Mouse (Mus musculus): ENCODE data around the gene Magi2.
A peak's percentile ranks its signal among the peaks of the same experiment; 100 is the strongest.

The Magi2 gene

GRCm38 (mm10) chr5:19779224-19779623, 552.4 kb downstream of the Magi2 start:
- DNase-seq: no peak

- no peak for DNase-seq
Measured at GRCm38 (mm10) chr5:19780076-19780475, 553.2 kb downstream of the Magi2 start.

DNA sequence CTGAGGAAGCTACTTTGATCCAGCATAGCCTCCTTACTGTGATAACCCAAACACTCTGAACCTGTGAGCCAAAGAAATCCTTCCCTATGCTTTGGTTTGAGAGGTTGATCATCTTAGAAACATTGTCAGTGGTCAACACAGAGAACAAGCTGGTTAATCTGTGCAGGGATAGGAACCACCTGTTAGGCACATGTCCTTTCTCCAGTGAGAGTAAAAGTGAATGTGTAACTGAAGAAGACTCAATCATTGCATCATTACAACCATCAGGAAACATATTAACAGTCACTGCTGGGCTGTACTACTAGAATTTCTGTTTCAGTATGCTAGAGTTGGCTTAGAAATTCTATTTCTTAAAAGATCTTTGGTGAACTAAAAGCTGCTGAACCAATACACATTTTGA, 558.5 kb downstream of the Magi2 start:
- no peak for DNase-seq

DNA sequence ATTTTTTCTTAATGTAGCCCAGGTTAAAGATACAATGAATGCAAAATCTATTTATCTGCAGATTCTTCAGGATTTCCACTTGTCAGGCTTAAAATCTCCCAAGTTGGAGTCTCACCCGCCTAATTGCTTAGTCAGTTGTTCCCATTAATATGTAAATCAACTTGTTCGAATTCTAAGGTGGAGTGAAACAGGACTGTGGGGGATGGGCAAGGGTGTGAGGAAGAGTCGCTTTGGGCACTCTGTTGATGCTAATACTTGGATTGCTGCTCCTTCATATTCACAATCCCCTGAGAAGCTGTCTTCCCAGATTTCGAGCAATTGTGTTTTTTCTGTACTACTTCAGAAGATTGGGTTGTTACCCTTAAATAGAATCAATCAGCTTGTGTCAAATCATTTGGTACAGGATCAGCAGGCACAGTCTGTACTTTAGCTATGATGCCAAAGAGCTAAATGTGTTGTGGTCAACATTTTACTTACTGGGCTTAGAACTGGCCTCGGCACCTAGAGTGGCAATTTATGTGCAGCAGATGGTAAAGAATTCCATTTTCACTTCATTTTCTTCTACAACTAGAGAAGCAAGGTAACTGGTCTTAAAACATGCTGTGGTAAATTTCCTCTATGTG, 560.8 kb downstream of the Magi2 start:
- no peak for DNase-seq

- DNase-seq: no peak
Measured at GRCm38 (mm10) chr5:19803052-19803769, 576.4 kb downstream of the Magi2 start.

- DNase-seq: no peak
Measured at GRCm38 (mm10) chr5:19822502-19822901, 595.7 kb downstream of the Magi2 start.

GRCm38 (mm10) chr5:19825943-19826342, 599.1 kb downstream of the Magi2 start:
- no peak for DNase-seq

DNA sequence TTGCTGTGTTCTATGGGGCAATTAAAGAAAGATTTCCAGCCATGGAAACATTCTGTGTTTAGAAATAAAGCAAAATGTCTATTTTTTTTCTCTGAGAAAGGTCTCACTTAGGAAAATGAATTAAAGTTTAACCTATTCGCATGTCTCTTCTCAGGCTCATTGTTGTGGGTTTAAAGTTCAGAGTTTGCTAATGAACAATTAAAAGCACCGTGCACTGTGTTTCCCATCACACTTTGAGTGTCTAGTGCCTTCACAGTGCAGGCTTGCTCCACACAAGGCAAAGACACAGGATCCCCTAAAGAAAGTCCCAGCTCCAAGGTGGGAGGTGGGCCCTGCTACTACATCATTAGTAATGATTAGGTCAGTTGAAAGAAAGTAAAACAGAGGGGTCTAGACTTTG, 602.5 kb downstream of the Magi2 start:
- DNase-seq: no peak

DNA sequence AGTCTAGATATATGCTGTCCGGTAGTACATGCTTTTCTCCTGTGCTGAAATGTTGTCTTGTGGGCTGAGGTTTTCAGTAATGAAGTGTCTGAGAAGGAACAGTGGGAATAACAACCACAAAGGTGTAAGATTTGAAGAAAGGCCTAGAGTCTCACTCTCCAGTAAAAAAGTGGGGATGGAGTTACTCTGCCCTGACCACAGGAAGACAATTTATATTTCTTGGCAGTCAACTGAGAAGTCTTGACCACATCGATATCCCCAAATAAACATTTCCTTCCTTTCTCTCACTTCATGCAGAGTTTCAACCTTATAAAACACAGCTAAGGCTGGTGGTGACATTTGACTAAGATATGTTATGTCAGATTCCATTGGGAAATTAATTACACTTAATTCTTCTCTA, 636.0 kb downstream of the Magi2 start:
- no peak for DNase-seq

- no peak for DNase-seq
Measured at GRCm38 (mm10) chr5:19870406-19870805, 643.6 kb downstream of the Magi2 start.

DNA sequence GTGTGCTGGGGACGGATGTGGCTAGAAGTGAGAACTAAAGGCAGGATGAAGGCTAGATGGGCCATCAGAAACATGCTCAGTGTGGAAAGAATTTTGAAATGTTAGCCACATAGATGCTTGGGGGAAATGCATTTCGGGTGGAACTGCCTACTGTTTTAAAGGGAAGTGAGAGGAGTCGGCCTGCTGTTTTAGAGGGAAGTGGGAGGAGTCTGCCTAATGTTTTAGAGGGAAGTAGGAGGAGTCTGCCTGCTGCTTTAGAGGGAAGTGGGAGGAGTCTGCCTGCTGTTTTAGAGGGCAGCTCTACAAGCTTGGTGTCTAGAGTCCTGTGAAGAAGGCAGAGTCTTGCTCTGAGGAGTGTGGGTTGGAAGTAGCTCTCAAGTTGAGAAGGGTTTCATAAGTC, 664.9 kb downstream of the Magi2 start:
- DNase-seq: peak; percentile 92

GRCm38 (mm10) chr5:19895893-19896292, 669.1 kb downstream of the Magi2 start:
- DNase-seq: peak; percentile 92

DNA sequence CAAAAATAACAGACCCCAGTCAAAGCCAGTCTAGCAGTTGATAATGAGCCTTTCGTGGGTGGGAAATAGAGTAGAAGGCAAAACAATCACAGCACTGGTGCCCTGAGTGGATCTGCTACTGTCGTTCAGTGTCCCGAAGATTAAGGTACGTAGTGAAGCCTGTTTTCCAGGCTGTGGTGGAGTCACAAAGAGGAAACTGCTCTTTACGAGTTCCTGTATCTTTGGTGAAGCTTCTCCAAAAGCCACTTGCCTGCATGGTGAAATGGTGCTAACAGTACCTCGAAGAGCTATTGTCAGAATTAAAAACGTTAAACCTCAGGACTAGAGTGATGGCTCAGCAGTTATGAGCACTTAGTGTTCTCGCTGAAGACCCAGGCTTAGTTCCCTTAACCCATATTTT, 674.8 kb downstream of the Magi2 start:
- DNase-seq: no peak

- no peak for DNase-seq
Measured at GRCm38 (mm10) chr5:19906636-19907035, 679.8 kb downstream of the Magi2 start.

DNA sequence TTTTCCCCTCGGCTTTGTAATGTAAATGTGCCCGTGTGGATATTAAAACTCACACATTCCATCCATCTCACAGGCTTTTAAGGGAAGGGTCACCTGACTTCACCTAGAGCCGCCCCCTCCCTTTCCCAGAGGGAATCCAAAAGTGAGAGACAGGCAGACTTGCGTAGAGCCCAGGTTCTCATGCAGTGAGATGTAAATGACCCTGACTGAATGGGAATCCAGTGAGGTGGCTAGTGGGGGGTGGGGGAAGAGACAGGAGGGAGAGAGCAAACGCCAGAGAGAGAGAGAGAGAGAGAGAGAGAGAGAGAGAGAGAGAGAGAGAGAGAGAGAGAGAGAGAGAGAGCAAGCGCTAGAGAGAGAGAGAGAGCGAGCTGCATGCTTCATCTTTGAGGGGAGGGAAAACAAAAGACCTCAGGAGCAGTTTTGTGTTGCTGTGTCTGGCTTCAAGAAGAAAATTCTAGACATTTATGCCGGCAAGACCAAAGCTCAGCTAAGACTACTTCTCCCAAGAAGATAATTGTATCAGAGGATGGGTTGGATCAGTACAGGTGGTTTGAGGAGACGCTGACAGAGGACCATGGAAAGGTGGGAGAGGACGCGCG, 680.6 kb downstream of the Magi2 start:
- DNase-seq: no peak

DNA sequence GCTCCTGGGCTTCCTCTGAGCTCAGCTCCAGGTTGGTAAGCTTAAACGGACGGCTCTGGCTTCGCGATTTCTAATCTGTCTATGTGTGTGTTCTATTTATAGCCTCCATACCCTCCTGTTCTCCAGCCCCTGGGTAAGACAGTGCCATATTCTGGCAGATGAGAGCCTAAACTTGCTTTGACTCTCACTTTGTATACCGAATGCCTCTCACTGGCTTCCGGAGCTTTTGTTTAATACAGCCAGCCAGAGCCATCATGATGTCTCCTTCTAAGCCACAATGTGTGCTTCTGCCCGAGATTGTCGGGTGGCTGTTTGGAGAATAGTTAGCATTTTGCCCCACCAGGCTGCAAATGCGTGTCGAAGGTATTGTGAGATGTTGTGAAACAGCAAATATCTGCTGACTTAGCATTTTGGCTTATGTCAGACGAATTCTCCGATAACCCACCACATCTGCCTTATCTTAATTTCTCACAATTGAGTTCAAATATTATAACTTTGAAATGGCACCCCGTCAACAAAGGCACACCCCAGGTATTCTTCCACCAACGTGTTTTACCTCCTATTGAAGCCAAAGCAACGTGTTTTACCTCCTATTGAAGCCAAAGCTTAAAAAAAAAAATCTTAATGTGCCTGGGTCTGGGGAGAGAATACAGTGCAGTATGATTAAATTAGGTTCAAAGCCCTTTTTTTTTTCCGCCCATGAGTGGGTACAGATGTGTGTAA, 681.3 kb downstream of the Magi2 start:
- no peak for DNase-seq

GRCm38 (mm10) chr5:19908706-19909060, 681.8 kb downstream of the Magi2 start:
- DNase-seq: no peak

DNA sequence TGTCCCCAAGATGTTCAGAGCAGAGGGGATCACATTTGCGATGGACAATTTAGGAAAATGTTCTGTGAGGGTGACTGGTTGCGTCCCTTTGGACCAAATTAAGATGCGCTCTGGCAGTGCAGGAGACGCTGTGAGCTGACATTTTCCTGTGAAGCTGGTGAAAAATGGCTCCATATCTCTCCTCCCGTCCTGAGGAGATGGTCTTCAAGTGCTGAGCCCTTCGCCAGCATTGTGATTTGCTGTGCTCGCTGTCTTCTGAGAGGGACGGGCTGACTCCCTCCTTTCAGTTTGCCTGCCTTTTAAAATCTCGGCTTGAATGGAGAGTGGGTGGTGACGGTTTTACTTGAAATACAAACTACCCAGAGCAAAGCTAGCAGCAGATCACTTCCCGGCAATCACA, 682.2 kb downstream of the Magi2 start:
- no peak for DNase-seq

DNA sequence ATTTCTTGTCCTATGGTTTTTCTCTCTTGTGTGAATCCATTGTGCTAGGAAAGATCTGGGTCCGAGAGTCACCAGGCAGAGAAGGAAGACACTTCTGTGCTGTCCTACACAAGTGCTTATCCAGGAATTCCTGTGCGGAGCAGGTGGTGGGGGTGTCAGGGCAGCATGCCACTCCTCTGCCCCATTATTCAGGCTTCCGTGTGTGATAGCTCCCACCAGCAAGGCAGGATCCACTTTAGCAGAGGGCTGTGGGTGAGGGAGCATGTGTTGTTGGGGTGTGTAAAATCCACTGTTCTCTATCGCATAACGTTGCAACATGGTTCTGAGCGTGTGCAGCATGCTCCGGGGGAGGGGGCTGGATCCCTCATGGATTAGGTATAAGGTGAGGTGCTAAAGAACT, 682.8 kb downstream of the Magi2 start:
- no peak for DNase-seq

GRCm38 (mm10) chr5:19932102-19932501, 705.3 kb downstream of the Magi2 start:
- DNase-seq: no peak

DNA sequence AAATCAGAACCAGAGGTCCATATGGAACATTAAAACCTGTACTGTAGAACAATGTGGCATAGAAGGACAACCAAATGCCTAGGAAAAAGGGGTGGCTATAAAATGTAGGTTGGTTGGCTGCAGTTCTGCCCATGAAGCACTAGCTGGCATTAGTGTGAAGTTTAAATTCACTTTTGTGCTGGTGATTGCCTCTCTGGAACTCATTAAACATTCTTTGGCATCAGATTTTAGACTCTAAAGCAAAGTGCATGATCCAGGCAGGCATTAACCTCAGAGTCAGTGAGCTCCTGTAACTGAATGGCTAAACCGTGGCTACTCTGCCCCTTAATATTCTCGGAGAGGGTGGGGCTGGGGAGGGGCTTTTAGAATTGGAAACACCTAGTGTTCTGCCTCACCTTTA, 706.4 kb downstream of the Magi2 start:
- DNase-seq: no peak

DNA sequence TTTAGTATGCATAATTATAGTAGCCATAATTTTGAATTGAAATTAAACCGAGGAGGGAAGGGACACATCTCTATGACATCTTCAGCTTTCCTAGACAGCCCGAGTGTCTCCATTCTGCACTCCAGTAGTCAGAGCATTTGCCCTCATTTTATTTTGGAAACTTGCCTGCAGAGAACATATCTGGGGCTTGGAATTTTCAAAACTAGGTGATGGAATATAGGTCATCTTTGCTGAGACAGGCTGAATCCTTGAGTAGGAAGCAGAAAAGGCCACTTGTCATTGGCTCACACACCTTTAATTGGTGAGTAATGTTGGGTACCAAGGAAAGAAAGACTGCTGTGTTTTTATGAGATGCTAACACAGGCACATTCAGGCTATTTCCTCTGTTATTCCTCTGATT, 724.3 kb downstream of the Magi2 start:
- DNase-seq: no peak

DNA sequence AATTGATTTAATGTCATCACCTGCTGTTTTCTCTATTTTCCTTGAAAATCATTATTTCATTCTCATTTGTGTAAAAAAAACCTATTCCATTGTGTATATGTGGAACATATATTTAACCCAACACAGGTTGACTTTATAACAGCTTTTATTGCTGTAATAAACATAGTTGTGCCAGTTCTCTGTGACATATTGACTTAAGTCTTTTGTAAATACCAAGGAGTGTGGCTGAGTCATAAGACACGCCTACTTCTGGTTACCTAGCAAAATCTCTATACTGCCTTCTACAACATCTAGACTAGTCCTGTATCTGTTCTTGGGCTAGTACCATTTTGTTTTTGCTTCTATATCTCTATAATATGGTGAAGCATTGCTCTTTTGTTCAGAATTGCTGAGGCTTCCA, 737.3 kb downstream of the Magi2 start:
- DNase-seq: no peak

- DNase-seq: no peak
Measured at GRCm38 (mm10) chr5:19972736-19973135, 745.9 kb downstream of the Magi2 start.
